Mouse (Mus musculus) spleen, adult 2 months (tissue): Measurements from ENCODE around the gene Plod3.
"Not testable (repeated sequence)": the region's sequence is repeated elsewhere in the genome, so short reads cannot be mapped to it uniquely, and the experiment has no call there.

Source experiments
- CTCF ChIP-seq: fragments of 200-500 bp; IDR thresholded peaks from 2 replicates; pipeline ENCODE4 v1.5.1; 2011; ENCODE audit warnings: mild to moderate bottlenecking, inconsistent platforms; ENCODE audit not compliant: insufficient read depth, insufficient read length, insufficient replicate concordance; ENCODE audit errors: extremely low read depth
- POLR2A ChIP-seq: fragments of 200-500 bp; IDR thresholded peaks from 2 replicates; pipeline ENCODE4 v1.6.1; 2011; ENCODE audit warnings: low read depth, low read length, inconsistent platforms

DNA sequence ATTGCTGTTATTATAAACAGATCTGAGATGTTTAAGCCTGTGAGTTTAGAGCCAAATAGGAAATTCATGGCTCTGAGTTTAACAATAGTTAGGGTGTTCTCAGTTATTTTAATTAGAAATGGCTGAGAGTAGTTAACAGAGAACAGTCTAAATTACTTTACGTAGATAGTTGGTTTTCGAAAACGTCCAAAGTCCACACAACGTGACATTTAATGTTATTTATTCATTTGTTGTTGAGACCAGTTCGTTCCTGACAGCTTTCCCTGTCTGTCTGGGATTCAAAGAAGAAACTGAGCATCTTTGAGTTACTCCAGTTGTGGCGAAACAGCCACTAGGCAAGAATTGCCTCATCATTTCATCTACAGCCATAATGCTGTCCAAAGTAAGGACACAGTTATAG, 46.8 kb upstream of the Plod3 start:
- not testable (repeated sequence) for TF ChIP-seq CTCF, POLR2A
